Mouse (Mus musculus) liver, adult 2 months (tissue): Measurements from ENCODE around the gene Map2k7.

ENCODE experiments used
- CTCF ChIP-seq: fragments of 200-500 bp; IDR thresholded peaks from 2 replicates; pipeline ENCODE4 v1.5.1; 2011; ENCODE audit warnings: low read depth, low read length, control low read depth
- POLR2A ChIP-seq: fragments of 200-500 bp; IDR thresholded peaks from 2 replicates; pipeline ENCODE4 v1.6.1; 2011; ENCODE audit warnings: low read length, control low read depth; ENCODE audit not compliant: insufficient read depth; ENCODE audit errors: extremely low read depth

GRCm38 (mm10) chr8:4245737-4246136, 7.2 kb downstream of the Map2k7 start:
- TF ChIP-seq CTCF: no peak
- TF ChIP-seq POLR2A: no peak
